Mouse (Mus musculus) stomach, embryonic 16.5 days (tissue): ENCODE data around the gene Nadsyn1. TPM values are rescaled to one million over a fixed set of nuclear protein-coding genes. Genes with fewer than 3 reads are reported as not detected.

Experiments
- ATAC-seq: fragments of 200-750 bp; cut with Nextera tagmentation; 2 replicates; pipeline ENCODE4 v1.8.0; 2017; ENCODE audit warnings: moderate number of reproducible peaks, moderate TSS enrichment; ENCODE audit not compliant: insufficient read depth, low FRiP score
- H3K27ac ChIP-seq: fragments of 300-500 bp; sonication (generic); 2 replicates; pipeline ENCODE4 v1.5.1; 2014; ENCODE audit warnings: low read length
- H3K27me3 ChIP-seq: fragments of 300-500 bp; sonication (generic); 2 replicates; pipeline ENCODE4 v1.6.1; 2014; ENCODE audit warnings: low read length, control low read depth, mixed read lengths; ENCODE audit not compliant: control insufficient read depth, insufficient read depth
- H3K36me3 ChIP-seq: fragments of 300-500 bp; sonication (generic); 2 replicates; pipeline ENCODE4 v1.6.1; 2014; ENCODE audit warnings: low read length; ENCODE audit not compliant: control insufficient read depth, insufficient read depth
- H3K4me1 ChIP-seq: fragments of 300-500 bp; sonication (generic); 2 replicates; pipeline ENCODE4 v1.6.1; 2014; ENCODE audit warnings: low read length, control low read depth, mixed read lengths; ENCODE audit not compliant: control insufficient read depth, insufficient read depth
- H3K4me2 ChIP-seq: fragments of 300-500 bp; sonication (generic); 2 replicates; pipeline ENCODE4 v1.6.1; 2014; ENCODE audit warnings: low read depth, low read length, mixed read lengths
- H3K4me3 ChIP-seq: fragments of 300-500 bp; sonication (generic); replicated peaks from 2 replicates; pipeline ENCODE4 v1.5.1; 2014; ENCODE audit warnings: mild to moderate bottlenecking, low read length
- H3K9ac ChIP-seq: fragments of 300-500 bp; sonication (generic); 2 replicates; pipeline ENCODE4 v1.6.1; 2014; ENCODE audit warnings: low read length
- H3K9me3 ChIP-seq: fragments of 300-500 bp; sonication (generic); replicated peaks from 2 replicates; pipeline ENCODE4 v1.6.1; 2016; ENCODE audit warnings: low read length, control low read depth; ENCODE audit not compliant: control insufficient read depth
- WGBS: fragments of 180-500 bp; shearing (Covaris S2); extraction: QIAGEN DNeasy Blood & Tissue Kit; methylation state at CpG from one replicate; pipeline ENCODE4 v1.1.7; 2014; 5-methylcytosine and 5-hydroxymethylcytosine counted together
- polyA plus RNA-seq: library from polyadenylated mRNA; unstranded; fragments of >200 nt; fragmentation: Nextera tagmentation; extraction: Ambion mirVana; gene quantifications from 2 replicates; pipeline ENCODE4 v1.2.1, GENCODE M21; 2015

The Nadsyn1 gene
- polyA plus RNA-seq, 1 experiment from 2014 or later, result 11.1 TPM

DNA sequence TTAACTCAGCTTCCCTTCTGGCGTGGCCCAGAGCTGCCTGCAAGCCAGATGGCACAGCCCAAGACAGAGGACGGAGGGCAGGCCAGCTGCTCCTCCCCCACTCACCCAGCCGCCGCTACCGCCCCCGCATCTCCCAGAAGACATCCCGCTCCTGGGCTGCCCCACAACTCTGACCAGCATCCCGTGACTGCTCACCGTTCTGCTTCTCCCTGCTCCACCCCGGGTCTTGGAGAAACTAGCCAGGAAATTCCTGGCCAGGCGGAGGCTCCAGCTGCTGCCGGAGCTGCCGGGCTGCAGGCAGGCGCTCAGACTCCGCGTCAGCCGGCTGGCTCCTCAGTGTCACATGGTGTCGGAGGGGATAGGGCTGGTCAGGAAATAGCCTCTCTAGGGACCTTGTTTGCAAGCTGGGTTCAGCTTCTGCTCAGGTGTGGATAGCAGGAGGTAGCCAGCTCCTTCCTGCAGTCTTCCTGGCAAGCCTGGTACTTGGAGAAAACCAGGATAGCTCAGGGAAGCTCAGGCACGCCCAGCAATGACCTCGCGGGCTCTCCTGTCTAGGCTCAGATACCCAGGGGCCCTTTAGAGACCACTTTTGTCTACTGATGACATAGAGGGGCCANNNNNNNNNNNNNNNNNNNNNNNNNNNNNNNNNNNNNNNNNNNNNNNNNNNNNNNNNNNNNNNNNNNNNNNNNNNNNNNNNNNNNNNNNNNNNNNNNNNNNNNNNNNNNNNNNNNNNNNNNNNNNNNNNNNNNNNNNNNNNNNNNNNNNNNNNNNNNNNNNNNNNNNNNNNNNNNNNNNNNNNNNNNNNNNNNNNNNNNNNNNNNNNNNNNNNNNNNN lies 38.4 kb downstream of the Nadsyn1 start, which contains the start of gene Mrgpre:
Mrgpre (minus strand) TSS at position 505 of the 834 bp plus-strand sequence.
- Histone ChIP-seq H3K4me3 (peak within 1 kb of the TSS; percentile 40), H3K4me1 (peaks cover 18% of the 10 kb centered on the region), H3K36me3 (no peaks in the 10 kb centered on the region), H3K9ac (peak within 1 kb of the TSS; percentile 67), H3K9me3 (no peaks in the 10 kb centered on the region), H3K27me3 (no peaks in the 10 kb centered on the region), H3K27ac (peak within 1 kb of the TSS; percentile 75), H3K4me2 (peak within 1 kb of the TSS; percentile 50)
- peak; percentile 84 for ATAC-seq
- 4% methylated on average over 21 of the region's 21 CpGs for WGBS

DNA sequence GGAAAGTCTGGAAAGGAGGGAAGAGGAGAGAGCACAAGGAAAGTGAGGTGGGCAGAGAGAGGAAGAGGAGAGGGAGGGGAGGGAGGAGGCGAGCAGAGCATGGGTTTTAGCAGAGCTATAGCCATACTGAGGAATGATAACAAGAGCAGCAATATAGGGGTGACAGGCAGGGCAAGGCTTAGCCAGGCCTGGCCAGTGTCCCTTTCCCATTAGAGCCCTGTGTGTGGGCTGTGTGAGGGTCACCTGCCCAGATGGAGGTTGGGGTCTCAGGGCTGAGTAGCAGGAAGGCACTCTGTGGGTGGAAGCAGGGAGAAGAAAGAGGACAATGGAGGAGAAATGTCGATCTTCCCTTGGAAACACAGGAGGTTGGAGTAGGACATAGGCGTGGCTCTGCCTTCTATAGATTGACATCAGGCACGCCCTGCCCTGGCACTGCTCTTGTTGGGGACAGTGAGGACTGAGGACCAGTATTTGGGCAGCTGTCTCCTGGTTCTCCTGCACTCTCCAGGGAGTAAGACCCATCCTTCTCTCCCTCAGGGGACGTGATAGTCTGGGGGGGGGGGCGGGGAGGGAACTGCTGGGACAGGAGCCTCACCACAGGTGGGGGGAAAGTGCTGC lies 39.2 kb downstream of the Nadsyn1 start:
- Histone ChIP-seq H3K36me3 (no peaks in the 10 kb centered on the region), H3K27me3 (no peaks in the 10 kb centered on the region), H3K9me3 (no peaks in the 10 kb centered on the region), H3K27ac (peak overlapping the region; percentile 75; the same call in 1 of the 2 replicates), H3K4me2 (peak overlapping the region; percentile 50), H3K4me1 (peaks cover 18% of the 10 kb centered on the region), H3K4me3 (peak overlapping the region; percentile 40), H3K9ac (peak overlapping the region; percentile 67)
- peak; percentile 28; the same call in 1 of the 2 replicates for ATAC-seq
- 21% methylated on average over 6 of the region's 6 CpGs for WGBS

GRCm38 (mm10) chr7:143777375-143777774 lies 45.3 kb downstream of the Nadsyn1 start:
- H3K4me1 ChIP-seq, result no peaks in the 10 kb centered on the region
- H3K4me2 ChIP-seq, result no peak overlapping the region
- H3K9me3 ChIP-seq, result no peaks in the 10 kb centered on the region
- no peaks in the 10 kb centered on the region for H3K36me3 ChIP-seq
- H3K9ac ChIP-seq, result no peak overlapping the region; the same call in 1 of the 2 replicates
- no peak for ATAC-seq
- no peak overlapping the region for H3K4me3 ChIP-seq
- no peaks in the 10 kb centered on the region for H3K27me3 ChIP-seq
- 30% methylated on average over 2 of the region's 2 CpGs for WGBS
- no peak overlapping the region for H3K27ac ChIP-seq

DNA sequence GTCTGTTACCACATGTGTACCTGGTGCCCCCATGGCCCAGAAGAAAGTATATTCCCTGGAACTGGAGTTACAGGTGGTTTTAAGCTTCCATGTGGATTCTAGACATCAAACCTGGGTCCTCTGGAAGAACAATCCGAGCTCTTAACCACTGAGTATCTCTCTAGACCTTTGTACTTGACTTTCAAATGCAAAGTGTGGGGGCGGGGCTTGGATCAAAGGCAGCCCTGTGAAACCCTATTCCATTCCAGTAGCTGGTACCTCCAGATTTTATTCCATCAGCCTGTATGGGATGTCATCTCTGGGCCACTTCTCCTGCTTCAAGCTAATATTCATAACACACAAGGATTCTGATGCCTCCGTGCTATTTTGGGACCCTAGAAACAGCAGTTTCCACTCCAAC lies 46.5 kb downstream of the Nadsyn1 start:
- no peak overlapping the region for H3K4me2 ChIP-seq
- no peaks in the 10 kb centered on the region for H3K36me3 ChIP-seq
- no peak overlapping the region for H3K27ac ChIP-seq
- H3K4me3 ChIP-seq, result no peak overlapping the region
- WGBS, result 29% methylated on average over 3 of the region's 3 CpGs
- H3K9ac ChIP-seq, result no peak overlapping the region
- ATAC-seq, result no peak
- no peaks in the 10 kb centered on the region for H3K4me1 ChIP-seq
- no peaks in the 10 kb centered on the region for H3K27me3 ChIP-seq
- no peaks in the 10 kb centered on the region for H3K9me3 ChIP-seq

DNA sequence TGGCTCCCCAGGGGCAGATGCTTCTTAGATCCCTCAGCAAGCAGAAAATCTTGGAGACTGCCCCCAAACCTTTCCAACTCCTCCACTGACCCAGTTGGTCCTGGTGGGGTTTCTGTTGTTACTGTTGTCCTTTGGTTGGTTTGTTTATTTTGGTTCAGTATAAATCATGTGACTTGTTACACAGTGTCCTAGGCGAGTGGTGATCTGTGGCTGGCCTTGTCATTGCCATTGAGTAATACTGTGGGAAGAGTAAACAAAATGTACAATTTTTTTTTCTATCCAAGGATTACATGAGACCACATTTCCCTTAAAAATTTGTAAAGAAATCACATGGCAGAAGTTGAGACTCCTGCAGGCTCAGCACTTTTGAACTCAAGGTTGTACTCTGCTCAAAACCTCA lies 53.2 kb downstream of the Nadsyn1 start:
- H3K36me3 ChIP-seq, result no peaks in the 10 kb centered on the region
- no peak overlapping the region for H3K27ac ChIP-seq
- no peak for ATAC-seq
- no peaks in the 10 kb centered on the region for H3K4me1 ChIP-seq
- no peak overlapping the region for H3K9ac ChIP-seq
- H3K27me3 ChIP-seq, result no peaks in the 10 kb centered on the region
- WGBS, result 27% methylated on average over 1 of the region's 1 CpGs
- no peak overlapping the region for H3K4me2 ChIP-seq
- H3K4me3 ChIP-seq, result no peak overlapping the region
- no peaks in the 10 kb centered on the region for H3K9me3 ChIP-seq

DNA sequence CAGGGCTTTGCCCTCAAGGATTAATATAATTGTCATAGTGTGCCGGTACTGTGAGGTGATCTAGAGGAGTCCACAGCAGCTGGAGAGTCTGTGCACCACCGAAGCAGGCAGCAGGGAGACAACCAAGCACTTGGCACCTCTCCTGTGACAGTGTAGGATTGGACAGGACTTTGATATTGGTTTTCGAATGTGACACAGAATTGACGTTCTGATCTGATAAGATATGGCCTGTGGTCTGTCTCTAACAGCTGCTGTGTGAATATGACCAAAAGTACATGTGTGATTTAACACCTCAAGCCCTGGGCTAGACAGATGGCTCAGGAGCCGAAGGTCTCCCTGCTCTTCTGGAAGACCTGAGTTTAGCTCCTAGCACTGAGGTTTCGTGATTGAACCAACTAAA lies 54.4 kb downstream of the Nadsyn1 start:
- H3K36me3 ChIP-seq, result no peaks in the 10 kb centered on the region
- H3K4me3 ChIP-seq, result no peak overlapping the region
- no peak overlapping the region for H3K4me2 ChIP-seq
- H3K27ac ChIP-seq, result no peak overlapping the region
- 69% methylated on average over 6 of the region's 6 CpGs for WGBS
- no peaks in the 10 kb centered on the region for H3K27me3 ChIP-seq
- no peak overlapping the region for H3K9ac ChIP-seq
- H3K4me1 ChIP-seq, result no peaks in the 10 kb centered on the region
- no peak for ATAC-seq
- no peaks in the 10 kb centered on the region for H3K9me3 ChIP-seq

DNA sequence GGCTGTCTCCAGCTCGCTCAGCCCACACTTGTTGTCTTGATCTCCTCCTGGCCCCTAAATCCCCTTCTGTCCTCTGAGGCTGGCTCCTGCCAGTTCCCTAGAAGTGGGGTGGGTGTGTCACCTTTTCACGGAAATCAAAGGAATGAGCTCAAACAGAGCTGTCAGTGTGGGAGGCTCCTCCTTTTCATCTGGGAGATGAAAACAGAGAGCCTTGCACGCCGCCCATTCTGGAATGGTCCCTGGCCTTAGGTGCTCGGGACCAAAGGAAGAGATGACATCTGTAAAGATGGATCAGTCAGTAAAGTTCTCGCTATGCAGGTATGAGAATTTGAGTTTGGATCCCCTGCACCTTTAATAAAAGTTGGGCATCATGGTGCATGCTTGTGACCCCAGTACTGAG lies 55.8 kb downstream of the Nadsyn1 start, which contains the start of gene Mrgprg:
Mrgprg (minus strand) TSS at position 101 of the 400 bp plus-strand sequence.
- no peak within 1 kb of the TSS for H3K27ac ChIP-seq
- no peaks in the 10 kb centered on the region for H3K9me3 ChIP-seq
- H3K27me3 ChIP-seq, result no peaks in the 10 kb centered on the region
- H3K36me3 ChIP-seq, result no peaks in the 10 kb centered on the region
- H3K4me3 ChIP-seq, result no peak within 1 kb of the TSS
- H3K9ac ChIP-seq, result no peak within 1 kb of the TSS
- no peak for ATAC-seq
- H3K4me2 ChIP-seq, result no peak within 1 kb of the TSS
- H3K4me1 ChIP-seq, result no peaks in the 10 kb centered on the region
- 38% methylated on average over 6 of the region's 6 CpGs for WGBS

GRCm38 (mm10) chr7:143764876-143765530 lies 57.6 kb downstream of the Nadsyn1 start:
- no peaks in the 10 kb centered on the region for H3K4me1 ChIP-seq
- no peak overlapping the region for H3K4me3 ChIP-seq
- no peaks in the 10 kb centered on the region for H3K36me3 ChIP-seq
- WGBS, result 65% methylated on average over 19 of the region's 19 CpGs
- H3K27me3 ChIP-seq, result no peaks in the 10 kb centered on the region
- H3K9me3 ChIP-seq, result no peaks in the 10 kb centered on the region
- no peak overlapping the region for H3K9ac ChIP-seq
- no peak for ATAC-seq
- H3K27ac ChIP-seq, result no peak overlapping the region
- H3K4me2 ChIP-seq, result no peak overlapping the region

GRCm38 (mm10) chr7:143763794-143764193 lies 58.9 kb downstream of the Nadsyn1 start:
- no peak overlapping the region for H3K4me3 ChIP-seq
- no peak overlapping the region for H3K27ac ChIP-seq
- no peak overlapping the region for H3K4me2 ChIP-seq
- ATAC-seq, result peak; percentile 20
- WGBS, result 16% methylated on average over 3 of the region's 3 CpGs
- no peaks in the 10 kb centered on the region for H3K9me3 ChIP-seq
- no peaks in the 10 kb centered on the region for H3K36me3 ChIP-seq
- no peaks in the 10 kb centered on the region for H3K4me1 ChIP-seq
- H3K27me3 ChIP-seq, result no peaks in the 10 kb centered on the region
- H3K9ac ChIP-seq, result no peak overlapping the region
